Mouse (Mus musculus) kidney, postnatal 36 days (tissue): Measurements from ENCODE around the gene Nup153.
A peak's percentile ranks its signal among the peaks of the same experiment; 100 is the strongest.

Source experiments
- DNase-seq, 2 experiments: peaks; one replicate each; pipeline ENCODE4 v3.0.0; 2021 to 2022; ENCODE audit warnings: mixed read lengths in 2 of 2

The Nup153 gene

GRCm38 (mm10) chr13:46727038-46727836 lies 503 bp downstream of the Nup153 start:
- DNase-seq, result peak; percentile 65 to 77

DNA sequence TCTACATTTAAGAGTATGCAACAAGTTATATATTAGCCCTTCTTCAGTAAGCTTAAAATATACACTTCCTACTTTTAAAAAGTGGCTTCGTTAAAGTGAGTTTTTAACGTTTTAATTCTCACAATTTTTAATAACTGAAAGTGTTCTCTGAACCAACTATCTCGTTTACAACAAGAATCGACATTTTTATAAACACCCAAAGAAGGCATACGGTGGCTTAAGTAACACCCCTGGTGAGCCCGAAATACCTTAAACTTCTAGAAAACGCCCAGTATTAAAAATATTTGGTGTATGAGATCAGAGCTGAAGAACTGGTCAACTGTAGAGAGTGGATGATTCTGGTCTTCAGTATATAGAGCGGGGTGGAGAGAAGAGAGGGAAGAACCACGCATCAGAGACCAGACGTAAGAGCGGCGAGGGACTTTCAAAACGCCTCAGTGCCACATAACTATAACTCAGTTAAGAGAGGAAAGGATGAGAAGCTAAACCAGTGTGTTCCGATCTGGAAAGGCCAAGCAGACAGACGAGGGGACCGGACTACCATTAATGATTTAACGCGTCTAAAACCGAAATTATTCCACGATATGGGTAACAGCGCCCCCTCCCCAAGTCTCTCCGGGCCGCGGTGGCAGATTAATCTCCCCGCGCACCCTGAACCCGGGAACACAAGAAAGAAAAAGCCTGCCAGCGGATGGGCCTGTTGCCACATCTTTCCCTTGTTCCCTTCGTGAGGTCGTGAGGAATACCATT lies 1.3 kb downstream of the Nup153 start:
- no peak for DNase-seq

DNA sequence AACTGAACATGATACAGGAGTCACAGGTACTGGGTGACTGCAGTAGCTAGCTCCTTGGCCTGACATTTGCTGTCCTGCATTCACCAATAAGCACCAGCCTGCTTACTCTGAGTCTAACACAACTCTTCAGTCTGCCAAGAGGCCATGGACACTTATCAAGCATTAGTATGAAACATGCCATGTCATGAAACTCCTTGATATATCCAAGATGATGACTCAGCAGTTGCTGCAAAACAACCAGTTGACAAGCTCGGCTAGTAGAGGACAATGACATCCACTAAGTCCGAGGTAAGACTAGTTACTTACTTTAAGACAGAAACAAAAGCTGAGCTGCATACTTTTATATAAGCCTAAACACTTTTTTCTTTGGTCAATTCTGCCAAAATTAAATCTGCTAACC lies 2.5 kb downstream of the Nup153 start:
- no peak for DNase-seq

DNA sequence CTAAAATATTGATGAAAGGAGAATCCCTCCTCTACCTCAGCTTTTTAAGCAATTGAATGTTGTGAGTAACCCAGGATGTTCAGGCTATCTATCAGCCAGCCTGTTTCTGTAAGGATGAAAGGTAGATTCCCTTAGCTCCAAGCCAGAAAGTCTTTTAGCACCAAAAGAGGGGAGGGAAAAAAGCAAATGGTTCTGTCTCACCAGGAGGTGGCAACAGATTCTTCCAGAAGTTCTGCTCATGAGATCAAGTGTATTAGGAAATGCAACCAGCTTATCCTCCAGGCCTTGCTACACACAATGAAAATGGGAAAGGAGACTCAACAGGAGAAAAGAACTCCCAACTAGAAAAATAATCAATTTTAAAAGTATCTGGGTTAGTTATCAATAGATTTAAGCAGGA lies 3.4 kb downstream of the Nup153 start:
- peak in 1 of 2 experiments; percentile 15 for DNase-seq

GRCm38 (mm10) chr13:46721009-46721408 lies 6.7 kb downstream of the Nup153 start:
- no peak for DNase-seq

DNA sequence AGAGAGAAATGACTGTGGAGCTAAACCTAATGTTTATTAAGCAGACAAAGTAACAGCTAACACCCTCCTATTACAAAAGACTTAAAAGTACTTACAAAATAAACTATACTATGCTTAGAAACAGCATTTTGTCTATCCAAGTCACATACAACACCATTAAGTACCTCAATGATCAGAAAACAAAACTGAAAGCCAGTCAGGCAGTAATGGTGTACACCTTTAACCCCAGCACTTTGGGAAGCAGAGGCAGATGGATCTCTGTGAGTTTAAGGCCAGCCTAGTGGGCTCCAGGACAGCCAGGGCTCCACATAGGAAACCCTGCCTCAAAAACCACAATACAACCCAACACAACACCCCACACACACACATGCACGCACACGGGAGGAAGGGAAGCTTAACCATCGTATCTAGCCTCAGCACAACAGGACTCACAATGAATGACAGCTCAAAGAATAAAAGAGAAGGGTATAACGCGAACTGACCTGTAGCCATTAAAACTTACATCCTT lies 8.8 kb downstream of the Nup153 start:
- no peak for DNase-seq

GRCm38 (mm10) chr13:46715976-46716639 lies 11.6 kb downstream of the Nup153 start:
- no peak for DNase-seq

GRCm38 (mm10) chr13:46713486-46713885 lies 14.3 kb downstream of the Nup153 start:
- no peak for DNase-seq

DNA sequence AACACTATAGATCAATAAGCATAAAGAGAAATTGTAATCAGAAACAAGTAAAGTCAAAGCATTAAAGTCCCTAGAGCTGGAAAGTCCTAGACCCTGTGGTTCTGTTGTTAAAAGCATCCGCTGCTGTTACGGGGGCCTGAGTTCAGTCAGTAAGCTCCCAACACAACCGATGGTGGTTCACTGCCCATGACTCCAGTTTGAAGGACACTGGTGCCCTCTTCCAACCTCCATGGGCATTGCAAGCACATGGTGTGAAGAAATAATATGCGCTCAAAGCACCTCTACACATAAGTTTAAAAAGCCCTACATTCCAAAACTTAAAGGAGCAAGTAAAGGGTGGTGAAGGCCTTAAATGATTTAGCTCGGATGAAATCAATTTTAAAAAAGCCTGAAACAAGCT lies 24.6 kb downstream of the Nup153 start:
- peak; percentile 21 to 60 for DNase-seq

DNA sequence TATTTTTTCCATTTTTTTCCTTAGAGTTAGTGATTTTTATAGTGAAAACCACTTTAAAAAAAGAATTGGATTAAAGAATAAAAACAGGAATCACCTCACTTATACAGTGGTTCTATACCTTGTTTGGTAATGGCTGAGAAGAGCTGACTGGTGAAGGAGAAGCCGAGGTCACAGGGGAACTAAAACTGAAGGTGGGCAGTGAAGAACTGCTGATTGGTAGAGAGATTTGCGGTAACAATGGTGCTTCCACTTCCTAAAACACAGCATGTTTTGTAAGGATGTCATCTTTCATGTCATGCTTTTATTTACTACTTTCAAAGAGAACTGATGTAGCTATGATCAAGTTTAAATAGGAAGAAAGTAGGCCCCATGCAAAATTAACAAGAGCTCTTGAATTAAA lies 26.3 kb downstream of the Nup153 start:
- no peak for DNase-seq

DNA sequence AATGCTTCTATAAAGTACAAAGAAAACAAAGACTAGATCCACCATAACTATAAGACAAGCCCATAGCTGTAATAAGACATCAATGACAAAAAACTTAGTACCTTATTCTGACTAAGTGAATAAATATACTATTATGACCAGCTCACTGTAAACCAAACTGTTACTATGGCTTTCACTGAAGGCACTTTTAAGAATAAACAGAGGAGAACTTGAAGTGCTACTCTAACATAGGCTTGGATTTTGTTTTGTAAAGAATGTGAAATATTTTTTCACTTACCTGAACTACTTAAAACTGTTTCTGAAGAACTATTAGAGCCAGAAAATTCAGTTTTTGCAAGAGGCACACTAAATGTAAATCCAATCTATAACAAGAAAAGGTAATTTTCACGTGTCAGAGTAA lies 28.4 kb downstream of the Nup153 start:
- no peak for DNase-seq

GRCm38 (mm10) chr13:46696788-46697187 lies 31.0 kb downstream of the Nup153 start:
- DNase-seq, result no peak

DNA sequence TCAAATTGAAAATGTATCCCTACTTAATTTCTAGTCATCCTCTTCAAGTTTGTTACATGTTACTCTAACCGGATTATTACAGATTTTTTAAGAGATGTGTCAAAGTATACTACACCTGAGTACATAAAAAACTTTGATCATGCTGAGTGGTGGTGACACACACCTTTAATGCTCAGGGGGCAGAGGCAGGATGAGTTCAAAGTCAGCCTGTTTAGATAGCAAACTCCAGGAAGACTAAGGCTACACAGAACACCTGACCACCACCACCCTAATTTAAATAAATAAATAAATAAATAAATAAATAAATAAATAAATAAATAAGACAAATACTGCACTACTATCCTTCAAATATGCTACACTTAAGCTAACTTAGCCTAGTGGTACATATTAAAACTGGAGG lies 31.8 kb downstream of the Nup153 start:
- DNase-seq, result no peak

GRCm38 (mm10) chr13:46695296-46695908 lies 32.3 kb downstream of the Nup153 start:
- DNase-seq, result peak; percentile 26 to 63

GRCm38 (mm10) chr13:46690559-46691241 lies 37.0 kb downstream of the Nup153 start:
- DNase-seq, result no peak

DNA sequence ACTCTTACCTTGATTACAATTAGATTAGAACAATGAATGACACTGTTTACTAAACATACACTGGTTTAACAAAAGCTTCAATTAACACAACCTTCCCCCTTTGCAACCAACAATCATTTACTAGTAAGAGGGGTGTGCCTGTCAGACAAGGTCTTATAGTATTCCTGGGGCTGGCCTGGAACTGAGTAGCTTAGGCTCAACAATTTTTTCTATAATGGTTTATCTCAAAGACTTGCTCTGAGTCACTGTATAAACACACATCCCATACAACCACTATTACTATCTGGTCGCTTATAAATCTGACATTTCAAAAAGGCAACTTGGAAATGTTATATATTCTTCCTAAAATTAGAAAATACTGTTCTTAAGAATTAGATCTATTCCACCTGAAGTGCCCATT lies 44.4 kb downstream of the Nup153 start:
- no peak for DNase-seq

DNA sequence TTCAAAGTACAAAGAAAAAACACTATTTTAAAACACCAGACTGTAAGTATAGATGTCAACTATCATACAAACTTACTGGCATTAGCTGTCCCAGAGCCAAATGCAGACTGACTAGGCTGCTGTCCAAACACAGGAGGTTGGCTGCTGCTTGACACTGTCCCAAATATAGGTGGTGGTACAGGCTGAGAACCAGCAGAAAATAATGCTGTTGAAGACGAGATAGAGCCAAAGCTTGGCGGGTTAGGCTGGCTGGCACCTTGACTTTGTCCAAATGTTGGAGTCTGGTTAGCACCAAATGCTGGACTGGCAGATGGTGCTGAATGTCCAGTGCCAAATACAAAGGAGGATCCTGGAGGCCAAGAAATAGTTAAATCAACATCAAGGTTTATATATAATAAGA lies 44.8 kb downstream of the Nup153 start:
- no peak for DNase-seq

DNA sequence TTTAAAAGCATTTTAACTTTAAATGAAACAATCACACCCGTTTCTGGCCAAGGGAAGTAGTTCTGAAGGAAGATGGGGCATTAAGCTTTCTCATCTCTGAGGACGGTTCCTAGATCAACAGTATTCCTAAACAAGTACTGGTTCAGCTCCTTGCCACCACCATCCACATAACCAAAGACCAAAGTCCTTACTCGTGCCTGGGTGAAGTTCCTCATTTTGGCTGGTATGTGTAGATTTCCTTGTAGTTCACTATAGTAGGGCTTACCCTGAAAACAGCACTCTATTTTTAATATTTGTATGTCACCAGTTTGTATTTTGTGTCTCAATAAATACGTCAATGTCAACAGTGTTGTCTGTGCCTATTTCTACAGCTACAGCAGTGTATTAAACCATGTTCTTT lies 50.0 kb downstream of the Nup153 start:
- DNase-seq, result peak; percentile 16 to 24

GRCm38 (mm10) chr13:46674601-46675000 lies 53.1 kb downstream of the Nup153 start:
- DNase-seq, result peak in 1 of 2 experiments; percentile 53

- DNase-seq, result no peak
Observed at GRCm38 (mm10) chr13:46670514-46670913, 57.2 kb downstream of the Nup153 start.

DNA sequence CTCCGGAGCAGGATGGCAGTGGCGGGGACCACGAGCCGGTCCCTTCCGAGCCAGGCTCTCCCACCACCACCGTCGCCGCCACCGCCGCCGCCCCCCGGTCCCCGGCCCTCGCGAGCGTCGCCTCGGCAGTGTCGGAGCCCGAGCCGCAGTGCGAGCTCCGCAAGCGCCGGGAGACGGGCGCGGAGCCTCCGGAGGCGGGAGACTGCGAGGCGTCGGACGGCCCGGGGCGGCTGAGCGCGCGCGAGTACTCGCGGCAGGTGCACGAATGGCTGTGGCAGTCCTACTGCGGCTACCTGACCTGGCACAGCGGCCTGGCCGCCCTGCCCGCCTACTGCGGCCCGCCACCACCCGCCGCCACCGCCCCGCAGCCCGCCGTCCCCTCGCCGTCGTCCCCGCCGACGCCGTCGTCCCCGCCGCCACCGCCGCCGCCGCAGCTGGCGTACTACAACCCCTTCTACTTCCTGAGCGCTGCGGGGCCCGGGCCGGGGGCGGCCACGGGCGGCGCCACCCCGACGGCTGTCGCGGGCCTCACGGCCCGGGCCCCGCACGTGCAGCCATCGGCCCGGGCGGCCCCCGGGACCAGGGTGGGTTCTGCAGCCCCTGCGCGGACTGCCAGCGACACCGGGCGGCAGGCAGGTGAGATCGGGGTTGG lies 58.0 kb downstream of the Nup153 start:
- DNase-seq, result peak in 1 of 2 experiments; percentile 9
